Mouse (Mus musculus): ENCODE results near the gene Taar7e. TPM values are rescaled to one million over a fixed set of nuclear protein-coding genes. Genes with fewer than 3 reads are reported as not detected.

Gene Taar7e
- polyA plus RNA-seq, 1 experiment from 2014 or later: not detected

Other genes starting within 250 kb of the Taar7e start
- 8.3 and 9.1 TPM in 2 replicates for gene Slc18b1, start 240.6 kb upstream of the Taar7e start, polyA plus RNA-seq (2015; fragmentation: Nextera tagmentation; extraction: Ambion mirVana)
- 0.08 and 0.16 TPM in 2 replicates for gene Vnn3, start 186.2 kb upstream of the Taar7e start, polyA plus RNA-seq (2015; fragmentation: Nextera tagmentation; extraction: Ambion mirVana)
- 1.8 and 2.3 TPM in 2 replicates for gene Vnn1, start 142.9 kb upstream of the Taar7e start, polyA plus RNA-seq (2015; fragmentation: Nextera tagmentation; extraction: Ambion mirVana)
- not detected in 2 replicates for gene Taar1, start 117.3 kb upstream of the Taar7e start, polyA plus RNA-seq (2015; fragmentation: Nextera tagmentation; extraction: Ambion mirVana)
- gene Taar2, start 99.0 kb upstream of the Taar7e start, polyA plus RNA-seq (2015; fragmentation: Nextera tagmentation; extraction: Ambion mirVana): not detected in 2 replicates
- not detected in 2 replicates for gene Taar3, start 88.1 kb upstream of the Taar7e start, polyA plus RNA-seq (2015; fragmentation: Nextera tagmentation; extraction: Ambion mirVana)
- not detected in 2 replicates for gene Taar4, start 77.1 kb upstream of the Taar7e start, polyA plus RNA-seq (2015; fragmentation: Nextera tagmentation; extraction: Ambion mirVana)
- gene Taar5, start 66.9 kb upstream of the Taar7e start, polyA plus RNA-seq (2015; fragmentation: Nextera tagmentation; extraction: Ambion mirVana): not detected in 2 replicates
- gene Taar6, start 52.0 kb upstream of the Taar7e start, polyA plus RNA-seq (2015; fragmentation: Nextera tagmentation; extraction: Ambion mirVana): not detected in 2 replicates
- not detected in 2 replicates for gene Taar7a, start 44.1 kb upstream of the Taar7e start, polyA plus RNA-seq (2015; fragmentation: Nextera tagmentation; extraction: Ambion mirVana)
- gene Taar7b, start 37.7 kb upstream of the Taar7e start, polyA plus RNA-seq (2015; fragmentation: Nextera tagmentation; extraction: Ambion mirVana): not detected in 2 replicates
- gene Taar7d, start 10.4 kb upstream of the Taar7e start, polyA plus RNA-seq (2015; fragmentation: Nextera tagmentation; extraction: Ambion mirVana): not detected in 2 replicates
- gene Taar7f, start 11.9 kb downstream of the Taar7e start, polyA plus RNA-seq (2015; fragmentation: Nextera tagmentation; extraction: Ambion mirVana): not detected in 2 replicates
- gene Taar8a, start 38.9 kb downstream of the Taar7e start, polyA plus RNA-seq (2015; fragmentation: Nextera tagmentation; extraction: Ambion mirVana): not detected in 2 replicates
- gene Taar8b, start 54.7 kb downstream of the Taar7e start, polyA plus RNA-seq (2015; fragmentation: Nextera tagmentation; extraction: Ambion mirVana): not detected in 2 replicates
- gene Taar8c, start 64.3 kb downstream of the Taar7e start, polyA plus RNA-seq (2015; fragmentation: Nextera tagmentation; extraction: Ambion mirVana): not detected in 2 replicates
- not detected in 2 replicates for gene Taar9, start 71.9 kb downstream of the Taar7e start, polyA plus RNA-seq (2015; fragmentation: Nextera tagmentation; extraction: Ambion mirVana)
- 75.5 and 79.4 TPM in 2 replicates for gene Stx7, start 111.7 kb downstream of the Taar7e start, polyA plus RNA-seq (2015; fragmentation: Nextera tagmentation; extraction: Ambion mirVana)
- 9.2 and 11.1 TPM in 2 replicates for gene Moxd1, start 185.9 kb downstream of the Taar7e start, polyA plus RNA-seq (2015; fragmentation: Nextera tagmentation; extraction: Ambion mirVana)

All from heart, embryonic 16.5 days (tissue).